Mouse (Mus musculus): ENCODE data around the gene Nes.

The Nes gene

GRCm38 (mm10) chr3:87949266-87949954 lies 21.5 kb upstream of the Nes start:
- in situ Hi-C loops (cut with MboI, MseI), result loop anchor here (25.0 kb wide), 1 partner anchor 763 kb away; the partner anchor contains the start of gene Rit1

- in situ Hi-C loops (cut with MboI, MseI), result loop anchor here (25.0 kb wide), 1 partner anchor 762 kb away; the partner anchor contains the start of gene Rit1
These were observed 20.8 kb upstream of the Nes start for GRCm38 (mm10) chr3:87949955-87950515.

DNA sequence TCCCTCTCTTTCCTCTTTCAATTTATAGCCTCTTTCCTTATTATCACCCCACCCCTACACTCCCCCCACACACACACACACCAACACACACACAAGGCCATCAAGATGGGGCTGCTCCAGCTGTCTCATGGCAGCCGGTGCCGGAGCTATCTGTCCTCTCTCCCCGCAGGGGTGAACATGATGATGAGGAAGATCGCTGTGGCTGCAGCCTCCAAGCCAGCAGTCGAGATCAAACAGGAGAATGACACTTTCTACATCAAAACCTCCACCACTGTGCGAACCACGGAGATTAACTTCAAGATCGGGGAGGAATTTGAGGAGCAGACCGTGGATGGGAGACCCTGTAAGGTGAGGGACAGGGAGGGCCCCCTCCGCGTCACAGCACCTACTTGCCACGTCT lies 18.9 kb upstream of the Nes start:
- in situ Hi-C loops (cut with MboI, MseI), result no loop called here

DNA sequence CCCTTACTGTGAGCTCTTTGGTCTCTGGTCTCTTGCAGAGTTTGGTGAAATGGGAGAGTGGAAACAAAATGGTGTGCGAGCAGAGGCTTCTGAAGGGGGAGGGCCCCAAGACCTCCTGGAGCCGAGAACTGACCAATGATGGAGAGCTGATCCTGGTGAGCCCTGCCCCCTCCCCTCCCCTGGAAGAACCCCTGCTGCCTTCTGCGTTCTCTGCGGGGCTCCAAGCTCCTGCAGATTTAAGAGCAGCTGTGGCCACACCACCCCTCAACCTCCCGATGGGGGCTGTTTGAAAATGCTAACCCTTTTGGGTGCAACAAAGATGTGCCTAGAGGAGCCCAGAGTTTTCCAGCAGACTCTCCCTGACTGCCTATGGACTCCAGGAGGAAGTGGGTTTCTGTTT lies 18.4 kb upstream of the Nes start:
- in situ Hi-C loops (cut with MboI, MseI), result no loop called here

- in situ Hi-C loops (cut with MboI, MseI), result no loop called here
These were observed 12.8 kb upstream of the Nes start for GRCm38 (mm10) chr3:87958056-87958455.

GRCm38 (mm10) chr3:87958476-87958875 lies 12.4 kb upstream of the Nes start:
- in situ Hi-C loops (cut with MboI, MseI), result no loop called here

DNA sequence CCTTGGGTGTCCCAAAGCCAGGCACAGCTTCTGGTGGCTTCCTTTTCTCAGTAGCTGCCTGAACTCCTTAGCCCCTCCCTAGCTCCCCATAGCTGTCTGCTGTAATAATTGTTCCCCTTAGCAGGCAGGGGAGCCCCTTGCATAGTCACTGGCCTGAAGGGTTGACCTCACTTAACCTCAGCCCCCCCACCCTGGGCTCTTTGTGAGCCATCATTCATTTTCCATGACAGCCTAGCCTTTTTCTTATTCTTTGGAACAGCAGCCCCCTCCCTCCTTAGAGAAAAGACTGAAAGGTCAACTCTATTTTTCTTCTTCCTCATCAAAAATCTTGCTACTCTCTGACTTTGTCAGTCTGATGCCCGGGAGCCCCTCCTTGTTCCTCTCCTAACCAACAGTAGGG lies 11.9 kb upstream of the Nes start:
- in situ Hi-C loops (cut with MboI, MseI), result no loop called here

GRCm38 (mm10) chr3:87959371-87959770 lies 11.5 kb upstream of the Nes start:
- in situ Hi-C loops (cut with MboI, MseI), result no loop called here

- in situ Hi-C loops (cut with MboI, MseI), result no loop called here
These were observed 10.7 kb upstream of the Nes start for GRCm38 (mm10) chr3:87960191-87960585.

- in situ Hi-C loops (cut with MboI, MseI), result no loop called here
These were observed 10.2 kb upstream of the Nes start for GRCm38 (mm10) chr3:87960586-87961191.

- in situ Hi-C loops (cut with MboI, MseI), result no loop called here
These were observed 517 bp upstream of the Nes start for GRCm38 (mm10) chr3:87970184-87970938.

DNA sequence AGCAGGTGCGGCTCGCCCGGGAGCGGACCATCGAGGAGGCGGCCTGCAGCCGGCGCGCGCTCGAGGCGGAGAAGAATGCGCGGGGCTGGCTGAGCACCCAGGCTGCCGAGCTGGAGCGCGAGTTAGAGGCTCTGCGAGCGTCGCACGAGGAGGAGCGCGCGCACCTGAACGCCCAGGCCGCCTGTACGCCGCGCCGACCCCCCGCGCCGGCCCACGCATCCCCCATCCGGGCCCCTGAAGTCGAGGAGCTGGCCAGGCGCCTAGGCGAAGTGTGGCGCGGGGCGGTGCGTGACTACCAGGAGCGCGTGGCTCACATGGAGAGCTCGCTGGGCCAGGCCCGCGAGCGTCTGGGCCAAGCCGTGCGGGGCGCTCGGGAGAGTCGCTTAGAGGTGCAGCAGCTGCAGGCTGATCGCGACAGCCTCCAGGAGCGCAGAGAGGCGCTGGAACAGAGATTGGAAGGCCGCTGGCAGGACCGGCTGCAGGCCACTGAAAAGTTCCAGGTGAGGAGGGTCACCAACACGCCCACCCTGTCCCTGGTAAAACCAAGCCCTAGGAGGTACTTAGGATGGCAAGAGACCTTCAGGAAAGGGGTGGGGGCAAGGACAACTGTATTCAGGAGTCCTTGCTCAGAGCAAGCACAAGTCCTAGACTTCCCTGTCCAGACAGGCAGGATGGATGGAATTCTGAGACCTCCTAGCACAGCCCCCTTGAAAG lies 768 bp downstream of the Nes start:
- in situ Hi-C loops (cut with MboI, MseI), result no loop called here

GRCm38 (mm10) chr3:87972203-87972664 lies 1.4 kb downstream of the Nes start:
- in situ Hi-C loops (cut with MboI, MseI), result no loop called here

GRCm38 (mm10) chr3:87972776-87973175 lies 1.9 kb downstream of the Nes start:
- in situ Hi-C loops (cut with MboI, MseI), result no loop called here

DNA sequence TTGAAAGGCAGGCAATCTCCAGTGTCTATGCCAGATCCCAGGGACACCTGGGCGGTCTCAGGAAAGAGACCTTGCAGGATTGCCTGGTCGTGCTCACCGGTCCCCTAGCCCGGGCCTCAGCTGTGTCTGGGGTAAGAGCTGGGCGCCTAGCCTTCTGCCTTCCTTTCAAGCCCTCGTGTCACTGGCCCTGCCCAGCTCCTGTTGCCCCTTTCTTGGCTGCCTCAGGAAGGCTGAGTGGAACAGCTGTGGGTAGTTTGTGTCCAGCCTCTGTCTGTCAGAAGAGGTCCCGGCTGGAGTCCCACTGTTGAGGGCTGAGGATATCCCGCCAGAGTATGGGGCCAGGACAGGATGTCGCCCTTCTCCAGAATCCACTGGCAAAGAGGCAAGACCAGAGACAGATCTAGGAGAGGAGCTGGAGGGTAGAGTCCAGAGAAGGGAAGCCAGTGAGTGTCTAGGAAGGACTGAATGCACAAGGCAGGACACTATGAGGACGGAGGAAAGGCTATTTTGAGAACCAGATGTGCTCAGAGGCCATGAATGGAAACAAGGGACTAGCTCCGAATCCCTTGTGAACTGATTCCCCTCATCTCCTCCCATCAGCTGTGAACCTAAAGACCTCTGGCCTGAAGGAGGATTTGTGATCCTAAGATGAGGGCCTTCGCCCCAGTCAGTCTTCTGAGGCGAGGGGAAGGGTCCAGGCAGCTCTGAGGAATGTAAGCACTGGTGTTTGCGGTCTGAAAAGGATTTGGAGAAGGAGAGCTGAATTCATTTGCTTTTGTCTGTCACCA lies 2.9 kb downstream of the Nes start:
- in situ Hi-C loops (cut with MboI, MseI), result no loop called here

GRCm38 (mm10) chr3:87974381-87974987 lies 3.6 kb downstream of the Nes start:
- in situ Hi-C loops (cut with MboI, MseI), result no loop called here

DNA sequence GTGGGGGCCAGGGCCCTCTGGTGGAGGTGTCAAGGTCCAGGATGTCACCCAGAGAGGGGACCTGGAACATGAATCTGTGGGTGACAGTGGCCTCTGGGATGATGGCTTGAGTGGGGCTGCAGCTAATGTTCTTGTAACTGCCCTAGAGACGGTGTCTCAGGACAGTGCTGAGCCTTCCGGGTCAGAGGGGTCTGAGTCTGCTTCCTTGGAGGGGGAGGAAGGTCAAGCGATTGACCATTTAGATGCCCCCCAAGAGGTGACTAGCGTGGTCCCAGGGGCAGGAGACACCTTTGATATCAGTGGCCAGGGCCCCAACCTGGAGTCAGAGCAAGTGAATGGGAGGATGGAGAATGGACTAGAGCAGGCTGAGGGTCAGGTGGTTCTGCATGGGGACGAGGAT lies 8.6 kb downstream of the Nes start:
- in situ Hi-C loops (cut with MboI, MseI), result no loop called here

- in situ Hi-C loops (cut with MboI, MseI), result loop anchor here (5.0 kb wide), 1 partner anchor 38 kb away; no protein-coding TSS in a partner anchor
These were observed 9.2 kb downstream of the Nes start for GRCm38 (mm10) chr3:87980085-87980484.

- in situ Hi-C loops (cut with MboI, MseI), result loop anchor here (5.0 kb wide), 1 partner anchor 38 kb away; no protein-coding TSS in a partner anchor
These were observed 9.8 kb downstream of the Nes start for GRCm38 (mm10) chr3:87980728-87981127.

GRCm38 (mm10) chr3:87981214-87981760 lies 10.4 kb downstream of the Nes start:
- in situ Hi-C loops (cut with MboI, MseI), result loop anchor here (5.0 kb wide), 1 partner anchor 39 kb away; no protein-coding TSS in a partner anchor

Data from T-helper 2 cell (primary cell).